Mouse (Mus musculus): ENCODE results near the gene Enthd1.

DNA sequence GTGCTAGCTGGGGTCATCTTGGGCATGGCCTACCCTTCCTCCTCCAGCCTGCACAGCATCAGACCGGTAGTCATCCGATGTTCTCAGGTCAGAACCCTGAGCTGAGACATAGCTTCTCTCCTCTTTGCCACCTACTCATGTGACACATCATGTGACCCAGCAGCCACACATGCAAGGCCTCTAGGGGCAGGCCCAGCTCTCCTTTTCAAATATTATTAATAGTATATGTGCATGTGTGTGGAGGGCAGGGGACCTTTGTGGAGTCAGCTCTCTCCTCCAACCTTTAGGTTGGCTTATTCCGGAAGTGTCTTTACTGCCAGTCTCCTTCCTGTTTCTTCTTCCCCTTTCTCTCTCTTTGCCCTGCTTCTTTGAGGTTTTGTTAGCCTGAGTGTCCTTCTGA is 107.0 kb downstream of the Enthd1 start:
- TF ChIP-seq POLR2A (IDR thresholded peaks at IDR 0.05; ENCODE audit: control insufficient read depth, low read depth, low read length) (no peak), CTCF (IDR thresholded peaks at IDR 0.05; ENCODE audit: control insufficient read depth, insufficient read depth, insufficient replicate concordance, low read depth, low read length) (no peak)

Measured in testis, adult 2 months (tissue).